Mouse (Mus musculus) midbrain, embryonic 12.5 days (tissue): ENCODE measurements around the gene Cep83. TPM values are rescaled to one million over a fixed set of nuclear protein-coding genes. Genes with fewer than 3 reads are reported as not detected.

Experiments
- ATAC-seq: fragments of 200-750 bp; cut with Nextera tagmentation; 2 replicates; pipeline ENCODE4 v1.8.0; 2017; ENCODE audit warnings: low read depth, moderate TSS enrichment, moderate library complexity; ENCODE audit not compliant: low FRiP score
- H3K27ac ChIP-seq: fragments of 300-500 bp; sonication (generic); replicated peaks from 2 replicates; pipeline ENCODE4 v1.5.1; 2016; ENCODE audit warnings: mild to moderate bottlenecking
- H3K27me3 ChIP-seq: fragments of 300-500 bp; sonication (generic); 2 replicates; pipeline ENCODE4 v1.6.1; 2016; ENCODE audit warnings: mild to moderate bottlenecking
- H3K36me3 ChIP-seq: fragments of 300-500 bp; sonication (generic); 2 replicates; pipeline ENCODE4 v1.6.1; 2016
- H3K4me1 ChIP-seq: fragments of 300-500 bp; sonication (generic); 2 replicates; pipeline ENCODE4 v1.6.1; 2016
- H3K4me2 ChIP-seq: fragments of 300-500 bp; sonication (generic); replicated peaks from 2 replicates; pipeline ENCODE4 v1.6.1; 2016; ENCODE audit warnings: mild to moderate bottlenecking, moderate library complexity
- H3K4me3 ChIP-seq: fragments of 300-500 bp; sonication (generic); 2 replicates; pipeline ENCODE4 v1.5.1; 2016; ENCODE audit warnings: mild to moderate bottlenecking
- H3K9ac ChIP-seq: fragments of 300-500 bp; sonication (generic); replicated peaks from 2 replicates; pipeline ENCODE4 v1.6.1; 2016; ENCODE audit warnings: mild to moderate bottlenecking, moderate library complexity
- H3K9me3 ChIP-seq: fragments of 300-500 bp; sonication (generic); 2 replicates; pipeline ENCODE4 v1.6.1; 2016; ENCODE audit warnings: mild to moderate bottlenecking
- WGBS: fragments of 180-500 bp; shearing (Covaris S2); methylation state at CpG from one replicate; pipeline ENCODE4 v1.1.7; 2016; 5-methylcytosine and 5-hydroxymethylcytosine counted together
- polyA plus RNA-seq: library from polyadenylated mRNA; unstranded; fragments of >200 nt; fragmentation: Nextera tagmentation; extraction: Ambion mirVana; gene quantifications from 2 replicates; pipeline ENCODE4 v1.2.1, GENCODE M21; 2016

Cep83 gene
- polyA plus RNA-seq, 1 experiment from 2014 or later = 24.5 TPM

DNA sequence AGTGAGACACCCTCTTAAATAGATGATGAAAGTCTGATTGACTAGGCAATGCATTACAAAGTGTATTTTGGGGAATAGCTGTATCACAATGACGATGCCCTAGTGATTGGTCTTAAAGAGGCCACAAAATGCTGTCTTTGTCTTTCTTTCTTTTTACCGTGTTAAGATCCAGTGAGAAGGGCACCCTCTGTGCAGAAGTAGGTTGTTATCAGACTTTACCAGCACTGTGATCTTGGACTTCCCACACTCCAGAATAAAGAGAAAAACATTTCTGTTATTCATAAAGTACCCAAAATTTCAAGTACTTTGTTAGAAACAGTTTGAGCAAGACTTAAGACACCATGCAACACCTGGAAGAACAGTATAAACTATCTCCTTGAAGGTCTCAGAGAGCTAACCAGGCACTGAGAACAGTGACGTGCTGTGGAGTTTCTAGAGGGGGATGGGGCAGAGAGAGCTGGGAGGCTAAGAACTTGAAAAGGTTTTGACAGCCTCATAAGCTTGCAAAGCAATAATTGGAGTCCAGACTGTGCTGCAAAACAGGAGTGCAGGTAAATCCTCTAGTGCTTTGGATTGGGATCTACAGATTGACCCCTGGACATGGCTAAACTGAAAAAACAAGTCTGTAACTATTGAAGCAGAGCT is 92.3 kb downstream of the Cep83 start:
- Histone ChIP-seq H3K36me3 (peaks cover 6% of the 10 kb centered on the region; the same call in 1 of the 2 replicates), H3K27ac (no peak overlapping the region), H3K9ac (no peak overlapping the region), H3K27me3 (no peaks in the 10 kb centered on the region), H3K4me1 (no peaks in the 10 kb centered on the region), H3K9me3 (no peaks in the 10 kb centered on the region), H3K4me2 (no peak overlapping the region), H3K4me3 (no peak overlapping the region)
- ATAC-seq = no peak
- 80% methylated on average over 3 of the region's 3 CpGs for WGBS

DNA sequence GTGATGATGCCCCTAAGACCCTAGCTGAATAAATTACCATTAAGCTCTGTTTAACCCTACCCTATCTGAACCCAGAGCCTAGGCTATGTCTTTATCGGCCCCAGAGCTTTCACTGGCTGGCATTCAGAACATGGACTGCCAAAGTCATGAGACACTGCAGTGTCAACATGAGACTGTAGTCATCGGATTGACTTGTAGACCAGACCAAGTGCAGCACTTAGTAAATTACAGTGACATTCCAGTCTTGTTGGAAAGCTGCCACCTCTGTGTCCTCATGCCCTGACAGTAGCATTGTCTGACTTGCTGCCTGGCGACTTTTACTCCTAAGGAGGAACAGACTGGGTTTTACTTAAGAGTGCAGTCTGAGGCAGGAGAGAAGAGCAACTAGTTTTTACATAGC is 100.8 kb downstream of the Cep83 start:
- H3K4me2 ChIP-seq = no peak overlapping the region
- ATAC-seq = no peak
- no peaks in the 10 kb centered on the region for H3K27me3 ChIP-seq
- no peak overlapping the region for H3K27ac ChIP-seq
- 82% methylated on average over 3 of the region's 3 CpGs for WGBS
- H3K36me3 ChIP-seq = peaks cover 31% of the 10 kb centered on the region
- H3K9ac ChIP-seq = no peak overlapping the region
- no peaks in the 10 kb centered on the region for H3K9me3 ChIP-seq
- H3K4me1 ChIP-seq = no peaks in the 10 kb centered on the region
- no peak overlapping the region for H3K4me3 ChIP-seq

DNA sequence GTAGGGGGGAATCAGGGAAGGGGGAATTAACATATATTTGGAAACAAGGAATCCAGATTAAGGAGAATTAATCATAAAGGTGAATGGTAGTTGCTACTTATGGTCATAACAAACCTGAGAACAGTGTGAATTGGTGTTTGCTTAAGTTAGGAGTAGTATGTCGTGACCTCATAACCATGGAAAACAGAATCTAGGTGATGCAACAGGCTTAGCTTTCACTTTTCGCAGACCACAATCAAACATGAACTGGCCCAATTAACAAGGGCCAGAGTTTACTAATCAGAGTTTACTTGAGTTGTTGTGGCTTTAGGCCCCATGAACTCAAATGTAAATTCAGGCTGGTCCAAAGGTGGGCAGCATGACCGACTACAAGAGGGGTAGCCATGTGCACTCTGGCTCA is 105.5 kb downstream of the Cep83 start:
- H3K9me3 ChIP-seq = no peaks in the 10 kb centered on the region
- no peak overlapping the region for H3K9ac ChIP-seq
- no peak overlapping the region for H3K27ac ChIP-seq
- H3K4me1 ChIP-seq = no peaks in the 10 kb centered on the region
- no peak for ATAC-seq
- H3K36me3 ChIP-seq = peaks cover 34% of the 10 kb centered on the region
- no peaks in the 10 kb centered on the region for H3K27me3 ChIP-seq
- H3K4me3 ChIP-seq = no peak overlapping the region
- H3K4me2 ChIP-seq = no peak overlapping the region
- 97% methylated on average over 3 of the region's 3 CpGs for WGBS

DNA sequence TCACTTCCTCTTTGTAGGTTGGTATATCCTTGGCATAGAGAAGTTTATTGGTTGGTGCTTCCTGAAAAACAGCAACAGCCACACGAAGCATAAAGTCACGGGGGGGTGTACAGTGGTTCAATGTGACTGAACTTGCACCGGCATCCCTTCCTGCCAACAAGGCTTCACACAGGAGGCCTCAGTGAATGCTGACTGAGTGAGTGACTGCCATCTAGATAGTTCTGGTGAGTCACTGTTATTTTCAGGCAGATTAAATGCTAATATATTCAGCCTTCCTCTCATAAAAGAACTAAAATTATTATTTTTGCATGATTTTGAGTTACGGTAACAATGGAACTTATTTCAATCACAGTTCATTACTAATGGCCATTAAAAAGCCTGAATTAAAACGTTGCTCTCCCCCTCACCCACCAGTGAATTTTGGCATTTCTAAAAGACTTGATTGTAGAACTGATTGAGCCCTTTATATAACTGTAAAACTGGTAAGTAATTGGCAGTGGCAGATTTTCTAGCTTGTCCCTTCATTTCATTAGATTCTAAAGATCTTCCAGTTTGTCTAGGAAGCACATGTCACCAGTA is 106.3 kb downstream of the Cep83 start:
- Histone ChIP-seq H3K9me3 (no peaks in the 10 kb centered on the region), H3K4me3 (no peak overlapping the region), H3K27ac (no peak overlapping the region), H3K9ac (no peak overlapping the region), H3K36me3 (peaks cover 27% of the 10 kb centered on the region; the same call in 1 of the 2 replicates), H3K27me3 (no peaks in the 10 kb centered on the region), H3K4me2 (no peak overlapping the region), H3K4me1 (peaks cover 5% of the 10 kb centered on the region; the same call in 1 of the 2 replicates)
- WGBS = 91% methylated on average over 5 of the region's 5 CpGs
- ATAC-seq = no peak

DNA sequence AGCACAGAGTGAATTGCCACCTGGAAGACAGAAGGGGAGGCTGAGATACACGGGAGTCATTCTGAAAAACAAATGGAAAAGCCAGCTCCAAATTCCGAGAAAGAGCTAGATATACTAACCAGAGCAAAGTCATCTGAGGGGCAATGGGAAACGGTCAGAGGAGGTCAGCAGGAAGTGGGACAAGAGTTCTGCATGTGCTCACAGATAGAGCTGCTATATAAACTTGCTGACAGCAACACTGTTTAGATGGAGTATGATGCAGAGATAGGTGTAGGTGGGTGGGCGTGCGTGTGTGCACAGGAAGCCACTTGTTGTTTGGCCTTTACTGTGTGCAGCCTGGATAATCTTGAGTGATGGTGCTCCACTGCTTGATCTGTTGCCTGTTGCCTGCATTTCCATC is 109.7 kb downstream of the Cep83 start:
- no peak overlapping the region for H3K4me3 ChIP-seq

DNA sequence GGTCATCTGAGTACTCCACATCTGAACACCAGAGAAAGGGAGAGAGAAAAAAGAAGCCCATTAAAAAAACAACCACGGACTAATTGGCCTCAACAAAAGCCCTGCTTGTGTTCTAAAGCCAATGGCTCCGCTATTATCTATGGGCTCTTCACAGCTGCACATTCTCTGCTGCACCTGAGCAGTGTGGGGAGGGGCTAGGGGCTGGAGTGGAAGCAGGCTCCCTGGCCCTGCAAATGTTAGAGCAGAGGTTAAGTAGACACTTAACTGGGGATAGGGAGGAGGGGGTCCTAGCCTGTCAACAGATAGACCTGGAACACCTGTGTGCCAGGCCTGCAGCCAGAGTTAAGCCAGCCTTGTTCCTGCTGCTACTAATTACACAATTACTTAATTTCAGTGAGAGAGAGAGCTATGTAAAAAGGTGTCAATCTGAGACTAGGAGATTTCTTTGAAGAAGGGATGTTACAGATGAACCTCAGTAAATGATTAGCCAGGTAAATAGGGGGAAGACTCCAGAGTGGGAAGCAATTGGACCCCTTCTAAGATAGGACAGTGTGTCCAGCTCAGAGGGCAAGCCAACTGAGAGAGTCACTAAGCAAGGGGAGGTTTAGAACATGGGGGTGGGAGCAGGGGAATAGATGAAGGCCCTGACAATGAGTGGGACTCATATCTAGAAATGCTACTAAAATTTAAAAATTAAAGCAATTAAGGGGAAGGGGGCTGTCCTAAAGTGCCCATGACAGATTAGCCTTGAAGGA is 111.2 kb downstream of the Cep83 start:
- Histone ChIP-seq H3K27ac (no peak overlapping the region), H3K36me3 (peaks cover 17% of the 10 kb centered on the region; the same call in 1 of the 2 replicates), H3K9ac (no peak overlapping the region), H3K4me2 (no peak overlapping the region), H3K27me3 (no peaks in the 10 kb centered on the region), H3K4me3 (no peak overlapping the region), H3K9me3 (no peaks in the 10 kb centered on the region), H3K4me1 (peaks cover 5% of the 10 kb centered on the region; the same call in 1 of the 2 replicates)
- ATAC-seq = no peak
- 37% methylated on average over 2 of the region's 2 CpGs for WGBS

More for the DNA sequence above, 109.7 kb downstream of the Cep83 start:
- Histone ChIP-seq H3K36me3 (peaks cover 28% of the 10 kb centered on the region; the same call in 1 of the 2 replicates), H3K4me2 (no peak overlapping the region), H3K9ac (no peak overlapping the region), H3K27me3 (no peaks in the 10 kb centered on the region), H3K27ac (no peak overlapping the region), H3K4me1 (peaks cover 5% of the 10 kb centered on the region; the same call in 1 of the 2 replicates), H3K9me3 (no peaks in the 10 kb centered on the region)
- no peak for ATAC-seq
- 88% methylated on average over 5 of the region's 5 CpGs for WGBS

DNA sequence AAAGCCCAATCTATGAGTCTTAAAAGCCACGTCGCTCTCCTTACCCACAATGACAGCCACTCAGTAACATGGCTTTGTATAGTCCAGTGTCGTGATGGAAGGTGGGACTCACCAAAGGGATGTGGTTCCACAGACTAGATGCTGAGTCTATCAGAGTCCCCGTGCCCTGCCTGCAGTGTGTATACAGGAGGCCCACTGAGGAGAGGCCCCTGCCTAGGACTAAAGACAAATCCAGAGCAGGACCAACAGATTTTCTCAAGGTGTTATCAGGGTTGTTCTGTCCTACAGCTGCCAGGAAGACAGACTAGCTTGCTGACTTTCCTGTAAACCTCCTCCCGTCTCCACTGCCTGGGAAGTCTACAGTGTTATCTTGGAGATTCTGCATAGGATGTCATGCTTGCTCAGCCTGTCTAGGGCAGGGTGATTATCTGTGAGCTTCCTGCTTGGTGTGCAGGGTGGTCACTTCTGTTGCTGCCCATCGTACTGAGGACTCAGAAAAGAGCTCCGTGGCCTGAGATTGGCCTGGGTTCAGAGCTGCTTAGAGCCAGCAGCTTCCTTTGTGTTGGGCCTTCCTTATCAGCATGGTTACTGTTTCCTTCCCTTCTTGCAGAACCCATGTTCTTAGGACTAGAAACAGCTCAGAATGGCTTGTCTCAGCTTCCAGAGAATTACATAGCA is 112.4 kb downstream of the Cep83 start:
- Histone ChIP-seq H3K4me1 (peaks cover 5% of the 10 kb centered on the region; the same call in 1 of the 2 replicates), H3K9me3 (no peaks in the 10 kb centered on the region), H3K27me3 (no peaks in the 10 kb centered on the region), H3K9ac (no peak overlapping the region), H3K4me2 (no peak overlapping the region), H3K4me3 (no peak overlapping the region), H3K36me3 (peaks cover 12% of the 10 kb centered on the region; the same call in 1 of the 2 replicates), H3K27ac (no peak overlapping the region)
- no peak for ATAC-seq
- WGBS = 83% methylated on average over 7 of the region's 7 CpGs

DNA sequence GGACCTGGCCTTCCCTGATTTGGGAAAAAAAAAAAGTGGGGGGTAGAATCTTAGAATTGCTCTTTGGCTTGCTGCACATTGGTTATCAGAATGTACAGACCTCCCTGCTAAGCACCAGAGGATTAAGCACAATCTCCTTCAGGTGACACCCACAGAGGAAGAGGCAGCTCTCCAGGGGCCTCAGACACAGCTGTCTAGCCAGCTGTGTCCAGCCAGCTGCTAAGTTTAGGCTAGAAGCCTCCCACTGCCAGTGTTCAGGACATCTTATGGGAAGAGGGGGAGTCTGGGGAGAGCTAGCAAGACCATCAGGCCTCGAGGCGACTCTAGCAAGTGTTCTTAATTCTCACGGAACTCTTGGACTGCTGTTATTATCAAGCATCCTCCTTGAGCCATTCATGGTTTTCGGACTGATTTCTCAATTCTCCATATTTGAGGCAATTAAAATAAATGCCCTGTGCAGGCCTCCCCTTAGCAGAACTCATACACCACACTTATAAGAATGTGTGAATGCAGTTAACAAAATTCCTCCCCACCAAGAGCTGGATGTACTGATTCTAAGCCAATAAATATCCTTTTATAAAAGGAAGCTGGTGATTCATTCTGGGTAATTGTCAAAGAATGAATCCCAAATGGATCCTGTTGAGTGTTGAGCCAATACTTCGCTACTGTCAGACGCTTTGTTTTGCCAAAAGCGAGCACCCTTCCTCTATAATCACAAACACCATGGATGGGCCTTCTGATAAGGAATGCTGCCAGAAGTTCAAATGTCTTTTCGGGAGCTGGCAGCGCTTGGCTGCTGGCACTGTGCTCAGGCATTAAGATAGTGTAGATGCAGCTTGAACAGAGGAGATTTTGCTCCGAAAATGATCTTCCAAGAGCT is 115.8 kb downstream of the Cep83 start:
- no peak overlapping the region for H3K4me3 ChIP-seq
- H3K27me3 ChIP-seq = no peaks in the 10 kb centered on the region
- H3K36me3 ChIP-seq = peaks cover 5% of the 10 kb centered on the region; the same call in 1 of the 2 replicates
- no peaks in the 10 kb centered on the region for H3K9me3 ChIP-seq
- H3K9ac ChIP-seq = no peak overlapping the region
- no peak overlapping the region for H3K4me2 ChIP-seq
- 88% methylated on average over 10 of the region's 10 CpGs for WGBS
- peaks cover 4% of the 10 kb centered on the region; the same call in 1 of the 2 replicates for H3K4me1 ChIP-seq
- H3K27ac ChIP-seq = no peak overlapping the region
- ATAC-seq = no peak

DNA sequence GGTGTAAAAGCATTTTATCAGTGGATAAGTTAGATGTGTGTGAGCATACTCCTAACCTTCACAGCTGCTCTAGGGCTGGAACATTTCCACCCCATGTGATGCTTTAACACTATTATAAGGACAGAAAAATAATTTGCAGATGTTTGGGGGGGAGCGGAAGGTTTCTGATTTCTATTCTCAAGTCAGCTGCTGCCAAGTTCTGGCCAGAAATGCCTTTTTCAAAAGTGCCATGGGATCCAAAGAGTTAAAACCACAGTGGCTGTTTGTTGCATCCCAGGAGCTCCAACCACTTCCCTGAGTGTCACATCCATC is 116.4 kb downstream of the Cep83 start:
- Histone ChIP-seq H3K9me3 (no peaks in the 10 kb centered on the region), H3K27me3 (no peaks in the 10 kb centered on the region)
- no peak for ATAC-seq

DNA sequence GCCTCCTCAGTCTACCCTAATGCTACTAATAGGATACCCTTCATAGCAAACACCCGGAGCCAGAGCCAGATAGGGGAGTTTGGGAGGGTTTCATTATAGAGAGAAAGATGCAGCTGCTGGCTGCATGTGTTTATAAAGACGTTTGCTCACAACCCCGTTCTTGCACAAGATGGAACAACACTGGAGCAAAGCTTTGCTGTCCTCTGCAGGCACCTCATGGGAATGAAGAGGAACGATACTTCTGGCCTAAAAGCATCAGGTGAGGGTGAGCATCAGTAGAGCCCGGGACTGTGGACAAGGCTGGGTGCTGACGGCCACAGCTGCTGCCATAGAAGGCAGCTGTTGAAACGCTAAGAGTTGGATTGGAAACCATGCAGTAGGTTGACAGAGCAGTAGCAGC is 118.9 kb downstream of the Cep83 start:
- no peaks in the 10 kb centered on the region for H3K27me3 ChIP-seq
- 83% methylated on average over 7 of the region's 7 CpGs for WGBS
- H3K4me2 ChIP-seq = no peak overlapping the region
- no peaks in the 10 kb centered on the region for H3K36me3 ChIP-seq
- H3K27ac ChIP-seq = no peak overlapping the region
- H3K4me1 ChIP-seq = peaks cover 6% of the 10 kb centered on the region
- no peaks in the 10 kb centered on the region for H3K9me3 ChIP-seq
- H3K9ac ChIP-seq = no peak overlapping the region
- ATAC-seq = no peak
- H3K4me3 ChIP-seq = no peak overlapping the region

More for the DNA sequence above, 116.4 kb downstream of the Cep83 start:
- 100% methylated on average over 1 of the region's 1 CpGs for WGBS
- H3K9ac ChIP-seq = no peak overlapping the region
- no peak overlapping the region for H3K4me2 ChIP-seq
- no peaks in the 10 kb centered on the region for H3K4me1 ChIP-seq
- H3K36me3 ChIP-seq = peaks cover 5% of the 10 kb centered on the region; the same call in 1 of the 2 replicates
- no peak overlapping the region for H3K4me3 ChIP-seq
- no peak overlapping the region for H3K27ac ChIP-seq

DNA sequence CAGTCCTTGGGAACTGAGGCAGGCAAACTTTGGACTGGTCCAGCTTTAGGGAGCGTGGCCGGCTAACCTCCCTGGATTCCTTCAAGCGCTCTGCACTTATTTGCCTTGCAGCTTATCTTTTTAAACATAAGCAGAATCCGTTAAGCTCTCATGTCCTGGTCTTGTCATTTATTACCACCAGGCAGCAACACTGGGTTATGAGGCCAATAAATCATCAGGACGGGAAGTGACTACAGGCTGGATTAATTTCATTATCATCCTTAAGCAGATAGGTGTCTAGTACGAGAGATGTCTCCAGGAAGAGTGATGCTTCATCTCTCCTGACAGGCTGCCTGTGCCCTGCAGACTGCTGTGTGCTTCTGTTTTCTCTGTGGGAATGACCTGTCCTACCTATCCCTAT is 119.8 kb downstream of the Cep83 start:
- H3K4me2 ChIP-seq = no peak overlapping the region
- no peaks in the 10 kb centered on the region for H3K27me3 ChIP-seq
- H3K4me3 ChIP-seq = no peak overlapping the region
- no peaks in the 10 kb centered on the region for H3K9me3 ChIP-seq
- WGBS = 70% methylated on average over 6 of the region's 6 CpGs
- H3K9ac ChIP-seq = no peak overlapping the region
- peaks cover 13% of the 10 kb centered on the region for H3K4me1 ChIP-seq
- ATAC-seq = no peak
- H3K36me3 ChIP-seq = no peaks in the 10 kb centered on the region
- no peak overlapping the region for H3K27ac ChIP-seq
